Mouse (Mus musculus) liver (tissue): ENCODE data around the gene Galnt7.

Experiments
- DNase-seq: peaks from one replicate; pipeline ENCODE4 v3.0.0-alpha.2; 2020; ENCODE audit warnings: mixed read lengths

Gene Galnt7

DNA sequence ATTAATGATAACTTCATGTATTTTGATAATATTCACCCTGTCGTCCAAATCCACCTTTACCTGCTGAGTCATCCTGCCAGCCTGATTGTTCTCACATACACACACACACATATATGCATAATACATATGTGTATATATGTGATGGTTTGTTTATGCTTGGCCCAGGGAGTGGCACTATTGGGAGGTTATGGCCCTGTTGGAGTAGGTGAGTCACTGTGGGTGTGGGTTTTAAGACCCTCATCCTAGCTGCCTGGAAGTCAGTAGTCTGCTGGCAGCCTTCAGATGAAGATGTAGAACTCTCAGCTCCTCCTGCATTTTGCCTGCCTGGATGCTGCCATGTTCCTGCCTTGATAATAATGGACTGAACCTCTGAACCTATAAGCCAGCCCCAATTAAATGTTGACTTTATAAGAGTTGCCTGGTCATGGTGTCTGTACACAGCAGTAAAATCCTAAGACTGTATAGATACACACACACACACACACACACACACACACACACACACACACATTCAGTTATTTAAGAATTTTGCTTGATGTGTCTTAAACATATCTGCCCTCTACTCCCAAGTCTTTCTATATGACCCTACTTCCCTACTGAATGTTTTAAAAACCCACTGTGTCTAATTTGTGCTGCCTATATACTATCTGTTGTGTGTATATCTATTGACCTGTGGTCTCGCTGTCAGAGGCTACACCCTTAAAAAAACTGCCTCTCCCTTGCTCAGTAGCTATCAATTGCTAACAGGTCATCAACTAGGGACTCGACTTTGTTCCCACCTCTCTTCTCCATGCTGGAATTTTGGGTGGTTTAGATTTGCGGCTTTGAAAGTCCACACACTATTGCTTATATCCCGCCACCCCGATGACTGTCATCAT, 23.8 kb downstream of the Galnt7 start:
- peak; percentile 29 for DNase-seq

DNA sequence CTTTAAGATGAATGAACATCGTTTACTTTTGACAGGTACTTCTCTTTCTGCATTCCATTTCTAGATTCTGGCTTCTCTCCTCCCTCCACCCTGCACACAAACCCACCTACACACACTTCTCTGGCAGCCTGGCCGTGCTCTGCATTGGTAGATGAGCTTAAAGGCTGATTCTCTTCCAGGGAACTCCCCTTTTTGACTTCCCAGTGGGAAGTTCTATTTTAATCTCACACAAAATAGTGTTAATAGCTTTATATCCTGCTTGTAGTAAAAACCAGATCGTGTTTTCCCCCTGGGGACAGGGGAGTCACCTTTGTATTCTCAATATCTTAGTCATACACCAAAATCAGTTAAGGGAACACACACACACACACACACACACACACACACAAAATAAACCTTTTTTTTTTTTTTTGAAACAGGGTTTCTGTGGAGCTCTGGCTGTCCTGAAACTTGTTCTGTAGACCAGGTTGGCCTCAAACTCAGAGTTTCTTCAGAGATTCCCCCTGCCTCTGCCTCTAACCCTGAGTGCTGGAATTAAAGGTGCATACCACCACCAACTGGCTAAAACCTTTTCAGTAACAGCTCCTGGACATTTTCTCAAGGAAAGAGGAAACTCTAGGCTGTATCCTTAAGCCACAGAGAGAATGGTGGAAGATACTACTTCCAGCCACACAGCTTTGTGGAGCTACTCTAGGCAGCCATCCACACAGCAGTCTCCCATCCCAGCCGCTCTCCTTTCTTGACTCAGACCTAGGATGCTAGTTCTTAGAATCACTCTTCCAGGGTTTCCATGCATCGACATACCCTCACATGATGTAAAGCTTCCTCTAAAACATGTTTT, 24.7 kb downstream of the Galnt7 start:
- DNase-seq: no peak

DNA sequence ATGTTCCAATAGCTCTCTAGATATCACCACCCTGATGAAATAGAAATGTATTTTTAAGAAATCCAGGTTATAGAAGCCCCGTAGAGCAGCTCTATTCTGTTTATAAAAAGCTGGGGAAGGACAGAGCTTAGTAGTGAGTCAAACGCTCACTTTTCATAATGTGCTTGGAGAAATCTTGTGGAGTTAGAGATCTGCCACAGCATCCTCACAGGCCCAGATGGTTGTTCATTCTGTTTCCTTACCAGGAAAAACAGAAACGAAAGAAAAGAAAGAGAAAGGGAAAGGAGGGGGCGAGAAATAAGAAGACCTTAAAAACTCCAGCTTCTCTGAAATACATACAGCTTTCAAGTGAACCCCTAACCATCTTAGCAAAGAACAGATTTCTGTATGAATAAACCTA, 28.9 kb downstream of the Galnt7 start:
- no peak for DNase-seq

GRCm38 (mm10) chr8:57623051-57623450, 29.8 kb downstream of the Galnt7 start:
- DNase-seq: no peak

- DNase-seq: no peak
These were observed 35.9 kb downstream of the Galnt7 start for GRCm38 (mm10) chr8:57616965-57617364.

DNA sequence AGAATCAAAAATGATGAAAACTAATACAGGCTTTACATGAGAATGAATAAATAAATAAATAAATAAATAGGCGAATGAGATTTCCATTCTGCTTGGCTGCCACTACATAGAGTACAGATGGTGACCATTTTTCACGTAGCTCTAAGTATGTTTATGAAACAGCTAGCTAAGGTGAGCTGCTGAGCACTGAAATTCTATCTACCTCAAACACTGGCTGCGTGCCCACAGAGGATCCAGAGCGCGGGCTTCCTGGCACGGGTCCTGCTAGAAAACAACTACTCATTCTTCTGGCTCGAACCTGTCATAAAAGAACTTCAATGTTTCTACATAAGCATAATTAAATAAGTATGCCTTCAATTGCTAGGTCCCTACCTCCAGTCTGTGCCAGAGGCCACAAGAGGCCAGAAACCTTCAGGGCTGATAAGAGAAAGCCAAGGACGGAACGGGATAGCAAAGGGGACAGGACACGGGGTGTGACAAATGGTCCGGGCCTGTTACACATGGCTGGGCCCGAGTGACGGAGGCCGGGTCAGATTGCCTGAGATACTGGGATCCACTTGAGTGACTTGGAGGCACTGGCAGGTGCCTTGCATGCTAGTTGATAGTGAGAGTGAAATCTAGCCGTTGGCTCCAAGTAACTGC, 37.7 kb downstream of the Galnt7 start:
- no peak for DNase-seq

DNA sequence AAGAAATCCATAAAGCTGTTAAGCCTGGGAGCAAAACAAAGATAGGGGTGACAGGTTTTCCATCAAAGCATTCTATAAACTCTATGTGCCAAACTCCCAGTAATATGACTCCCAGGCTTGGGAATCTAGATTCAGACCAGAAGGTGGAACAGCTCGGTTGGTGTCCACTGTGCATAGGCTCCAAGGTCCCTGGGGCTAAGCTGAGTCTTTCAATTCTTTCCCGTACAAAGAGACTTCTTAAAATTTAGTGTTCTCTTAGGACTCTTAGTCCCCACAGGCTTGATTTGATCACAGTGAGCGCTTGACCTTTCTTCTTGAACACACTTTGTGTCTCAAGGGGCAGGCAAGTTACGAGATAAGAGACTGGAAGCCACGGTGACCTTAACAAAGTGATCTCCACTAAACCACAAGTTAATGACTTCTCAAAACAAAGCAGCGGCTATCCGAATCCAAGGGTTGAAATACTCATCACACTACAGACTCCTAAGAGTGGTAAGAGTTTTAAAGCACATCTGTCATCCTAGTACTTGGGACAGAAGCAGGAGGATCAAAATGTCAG, 41.3 kb downstream of the Galnt7 start:
- DNase-seq: no peak

DNA sequence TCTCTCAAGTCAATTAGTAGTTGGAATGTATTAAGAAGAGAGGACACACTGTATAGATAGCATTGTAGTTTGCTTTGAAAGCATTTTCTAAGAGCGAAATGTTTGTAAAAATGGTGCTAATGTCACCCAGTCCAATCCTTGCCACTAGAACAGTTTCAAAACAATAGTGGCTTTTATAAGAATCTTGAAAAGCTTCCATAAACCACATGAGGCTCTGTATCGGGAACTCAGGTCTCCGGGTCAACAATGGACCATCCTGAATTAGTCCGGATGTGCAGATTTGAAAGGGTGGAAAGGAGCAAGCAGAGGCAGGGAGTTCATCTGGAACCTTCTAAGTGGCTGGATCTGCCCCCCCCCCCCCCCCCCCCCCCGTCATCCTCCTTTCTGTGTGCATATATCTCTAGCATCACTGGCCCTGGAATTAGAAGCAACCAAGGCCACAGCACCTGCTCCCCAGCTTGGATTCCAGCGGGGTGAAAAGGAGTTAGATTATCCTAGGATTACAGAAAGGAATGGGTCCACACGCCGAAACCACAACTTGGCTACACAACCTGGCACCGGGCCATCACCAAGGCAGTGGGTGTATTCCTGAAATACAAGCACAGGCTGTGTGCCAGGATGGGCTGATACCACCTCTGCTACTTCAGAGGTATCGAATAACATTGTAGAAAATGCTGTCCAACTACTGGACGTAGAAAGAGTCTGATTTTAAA, 42.0 kb downstream of the Galnt7 start:
- no peak for DNase-seq

DNA sequence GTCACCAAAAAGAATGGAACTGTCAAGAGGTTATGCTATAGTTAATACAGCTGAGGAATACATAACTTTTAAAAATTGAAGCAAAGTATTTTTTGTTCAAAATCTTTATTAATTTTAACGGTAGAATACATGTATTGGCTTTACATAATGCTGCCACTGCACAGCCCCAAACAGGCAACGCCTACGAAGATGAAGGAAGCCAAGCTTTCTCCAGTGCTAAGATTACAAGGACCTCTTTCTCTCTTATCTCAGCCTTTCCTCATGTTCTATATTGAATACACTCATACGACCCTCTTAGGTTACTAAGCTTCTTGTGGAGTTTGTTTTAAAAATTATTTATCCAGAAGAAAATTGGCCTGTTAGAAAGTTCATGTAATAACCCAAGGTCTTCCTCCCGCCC, 50.3 kb downstream of the Galnt7 start:
- no peak for DNase-seq

- peak; percentile 21 for DNase-seq
These were observed 50.8 kb downstream of the Galnt7 start for GRCm38 (mm10) chr8:57601987-57602418.

GRCm38 (mm10) chr8:57599813-57600555, 52.8 kb downstream of the Galnt7 start:
- DNase-seq: no peak

- no peak for DNase-seq
These were observed 57.0 kb downstream of the Galnt7 start for GRCm38 (mm10) chr8:57595853-57596252.

DNA sequence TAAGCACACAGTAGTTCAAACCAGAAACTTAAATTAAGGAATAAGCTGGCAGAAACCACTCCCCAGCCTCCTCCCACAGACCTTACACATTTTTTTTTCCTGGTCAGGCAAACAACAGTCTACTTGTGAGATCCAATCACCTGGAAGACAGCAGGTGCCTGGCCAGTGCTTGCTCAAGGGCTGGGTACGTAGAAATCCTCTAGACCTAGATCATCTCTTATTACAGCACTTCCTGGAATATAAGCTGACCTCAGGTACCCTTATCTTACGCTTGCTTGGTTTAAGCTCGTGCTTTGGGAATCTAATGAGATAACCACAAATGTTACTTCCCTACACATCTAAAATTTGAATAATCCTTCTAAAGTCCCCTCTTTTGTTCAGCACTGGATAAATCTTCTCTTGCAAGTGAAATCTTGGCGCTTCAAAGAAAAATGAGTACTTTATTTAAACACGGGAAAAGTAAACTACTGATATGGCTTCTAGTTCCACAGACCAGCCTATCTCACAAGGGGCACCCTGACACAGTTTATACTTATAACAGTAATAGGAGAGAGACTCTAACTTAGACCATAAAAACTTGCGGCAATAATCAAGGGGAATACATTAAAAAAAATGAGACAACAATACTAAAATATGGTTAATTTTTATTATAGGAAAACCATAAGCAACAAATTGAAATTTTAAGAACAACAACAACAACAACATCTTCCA, 58.5 kb downstream of the Galnt7 start:
- DNase-seq: no peak

- DNase-seq: no peak
These were observed 60.2 kb downstream of the Galnt7 start for GRCm38 (mm10) chr8:57592604-57593003.

DNA sequence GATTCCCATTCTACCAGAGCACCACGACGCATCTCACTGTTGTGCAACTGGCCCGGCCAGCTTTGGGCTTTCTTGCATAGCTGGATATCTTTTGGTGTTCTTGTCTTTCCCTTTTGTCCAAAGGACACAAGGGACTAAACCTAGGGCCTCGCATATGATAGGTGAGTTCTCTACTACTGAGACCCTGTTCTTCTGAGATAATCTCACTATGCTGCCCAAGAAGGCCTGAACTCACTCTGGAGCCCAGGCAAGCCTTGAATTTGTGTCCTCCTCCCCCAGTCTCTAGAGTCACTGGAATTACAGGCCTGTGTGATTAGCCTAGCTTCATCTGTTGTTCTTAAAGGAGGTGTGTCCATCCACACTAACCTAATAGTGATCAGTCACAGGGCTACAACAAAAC, 61.2 kb downstream of the Galnt7 start:
- no peak for DNase-seq

- DNase-seq: no peak
These were observed 62.8 kb downstream of the Galnt7 start for GRCm38 (mm10) chr8:57590015-57590414.

DNA sequence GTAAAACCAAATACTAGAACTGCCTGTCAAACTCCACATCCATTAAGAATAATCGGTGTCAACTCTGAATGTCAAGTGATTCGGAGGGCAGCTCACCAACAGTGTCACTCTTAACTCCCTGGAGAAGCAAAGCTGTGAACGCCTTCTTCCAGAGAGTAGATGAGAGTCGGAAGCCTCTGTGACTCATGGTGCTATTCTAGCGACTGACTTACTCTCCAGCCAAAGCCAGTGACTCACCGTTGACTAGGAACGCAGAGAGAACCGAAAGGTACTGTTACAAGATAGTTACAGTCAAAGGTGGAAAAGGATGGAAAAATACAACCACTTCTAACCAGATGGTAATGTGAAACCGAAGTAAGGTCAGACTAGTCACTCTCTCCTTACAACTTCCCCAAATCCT, 63.7 kb downstream of the Galnt7 start:
- no peak for DNase-seq

GRCm38 (mm10) chr8:57588604-57589003, 64.2 kb downstream of the Galnt7 start:
- DNase-seq: no peak

- DNase-seq: no peak
These were observed 66.2 kb downstream of the Galnt7 start for GRCm38 (mm10) chr8:57586667-57587066.

GRCm38 (mm10) chr8:57585831-57586230, 67.0 kb downstream of the Galnt7 start:
- DNase-seq: no peak

- no peak for DNase-seq
These were observed 67.7 kb downstream of the Galnt7 start for GRCm38 (mm10) chr8:57585128-57585442.
